Mouse (Mus musculus) ZHBTc4 (cell line): ENCODE results near the gene Hsd17b13.
"Not testable (repeated sequence)": the region's sequence is repeated elsewhere in the genome, so short reads cannot be mapped to it uniquely, and the experiment has no call there.

Experiments used
- DNase-seq: peaks from one replicate; pipeline ENCODE4 v3.0.0-alpha.2; 2011; ENCODE audit warnings: low read depth, low spot score

Hsd17b13 gene

GRCm38 (mm10) chr5:103980705-103981560, 3.7 kb upstream of the Hsd17b13 start:
- DNase-seq = no peak

- DNase-seq = no peak
These were observed 829 bp upstream of the Hsd17b13 start for GRCm38 (mm10) chr5:103977907-103978570.

- DNase-seq = no peak
These were observed 1.5 kb downstream of the Hsd17b13 start for GRCm38 (mm10) chr5:103975736-103976135.

- no peak for DNase-seq
These were observed 4.4 kb downstream of the Hsd17b13 start for GRCm38 (mm10) chr5:103972801-103973200.

- peak; percentile 6 for DNase-seq
These were observed 4.8 kb downstream of the Hsd17b13 start for GRCm38 (mm10) chr5:103972379-103972778.

DNA sequence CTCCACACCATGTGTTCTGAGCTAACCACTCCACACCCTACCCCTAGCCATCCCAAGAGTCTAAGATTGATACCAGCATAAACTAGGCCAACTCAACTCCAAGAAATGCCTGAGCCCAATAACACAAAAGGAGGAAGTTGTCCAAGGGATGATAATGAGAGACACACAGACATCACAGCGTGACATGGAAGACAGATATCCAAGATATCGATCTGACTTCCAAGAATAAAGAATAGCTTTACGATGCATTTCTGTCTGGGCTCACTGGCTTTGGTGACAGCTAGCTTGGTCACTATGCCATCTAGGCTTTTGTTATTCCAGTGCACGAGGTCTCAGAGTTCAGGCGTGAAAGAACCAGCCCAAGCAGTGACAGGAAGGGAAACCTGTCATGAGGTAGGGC, 6.2 kb downstream of the Hsd17b13 start:
- DNase-seq = no peak

GRCm38 (mm10) chr5:103962935-103963429, 14.2 kb downstream of the Hsd17b13 start:
- DNase-seq = no peak

DNA sequence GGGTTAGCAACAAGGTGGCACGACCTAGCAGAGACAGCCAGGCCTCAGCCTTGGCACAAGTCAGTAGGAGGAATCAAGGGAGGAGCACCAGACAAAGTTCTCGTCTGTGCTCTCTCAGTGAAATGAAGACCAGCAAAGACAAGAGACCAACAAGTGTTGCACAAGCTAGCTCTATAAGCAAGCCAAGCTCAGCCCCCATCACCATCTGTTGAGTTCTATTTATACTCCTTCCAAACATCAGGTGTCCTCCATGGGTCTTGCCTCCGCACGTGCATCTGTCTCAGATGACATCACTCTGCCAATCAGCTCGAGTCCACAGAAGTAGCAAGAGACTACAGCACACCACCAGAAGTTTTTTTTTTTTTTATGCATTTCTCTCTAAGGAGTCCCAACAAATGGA, 22.6 kb downstream of the Hsd17b13 start:
- no peak for DNase-seq

DNA sequence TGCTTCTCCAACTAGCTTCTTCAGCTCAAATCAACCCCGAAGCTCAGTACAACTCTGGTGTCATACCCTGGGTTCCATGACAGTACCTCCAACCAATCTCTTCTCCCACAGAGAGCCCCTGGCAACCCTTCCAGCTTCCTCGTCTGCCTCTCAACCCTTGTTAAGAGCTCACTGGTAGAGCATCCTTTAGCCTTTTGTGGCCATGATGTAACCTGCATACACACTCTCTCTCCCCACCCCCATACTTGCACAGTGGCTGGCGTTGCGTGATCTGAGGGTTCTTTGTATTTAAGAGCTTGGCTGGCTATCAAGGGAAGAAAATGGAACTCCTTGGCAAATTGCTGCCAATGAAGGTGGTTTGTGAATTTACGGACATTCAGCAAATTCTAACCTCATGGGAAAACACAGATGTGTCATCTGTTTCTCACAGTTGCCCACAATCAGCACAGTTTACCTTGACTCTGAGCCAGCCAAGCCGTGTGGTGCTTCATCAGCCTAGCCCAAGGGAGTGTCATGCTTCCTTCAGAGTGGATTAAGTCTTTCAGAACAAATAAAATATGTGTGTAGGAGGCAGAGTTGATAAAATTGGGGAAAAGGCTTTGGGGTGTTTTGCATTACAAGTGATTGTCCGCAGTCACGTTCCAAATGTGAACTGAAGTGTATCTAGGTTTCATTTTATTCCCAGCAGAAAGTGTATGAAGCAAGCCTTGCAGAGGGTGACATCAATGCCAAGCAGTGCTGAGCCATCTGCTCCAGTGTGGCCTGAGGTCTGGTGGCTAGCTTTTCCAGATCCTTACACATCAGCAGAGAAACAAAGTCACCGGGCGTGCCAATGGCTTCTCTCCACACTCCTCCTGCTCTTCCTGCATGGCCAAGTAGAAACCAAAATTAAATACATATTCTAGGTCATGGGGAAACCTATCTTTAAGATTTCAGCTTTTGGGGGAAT, 23.8 kb downstream of the Hsd17b13 start:
- DNase-seq = no peak

DNA sequence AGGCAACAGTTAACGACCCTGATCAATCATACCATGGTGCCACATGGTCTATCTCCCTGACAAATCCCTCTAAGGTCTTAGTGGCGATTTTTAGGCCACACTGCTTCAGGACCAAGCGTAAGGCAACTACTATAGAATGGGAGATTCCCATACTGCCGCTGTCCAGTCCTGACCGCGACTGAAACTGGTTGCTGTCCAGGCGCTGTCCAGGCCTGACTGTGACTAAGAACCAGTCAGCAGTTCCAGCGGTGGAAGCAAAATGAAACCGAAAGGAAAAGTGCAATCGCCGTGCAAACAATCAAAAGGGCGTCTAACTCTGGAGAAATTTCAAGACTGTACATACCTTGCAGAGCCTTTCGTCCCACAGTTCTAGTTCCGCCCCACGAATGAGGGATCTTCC, 27.1 kb downstream of the Hsd17b13 start:
- DNase-seq = not testable (repeated sequence)

GRCm38 (mm10) chr5:103943183-103943582, 34.0 kb downstream of the Hsd17b13 start:
- DNase-seq = no peak

DNA sequence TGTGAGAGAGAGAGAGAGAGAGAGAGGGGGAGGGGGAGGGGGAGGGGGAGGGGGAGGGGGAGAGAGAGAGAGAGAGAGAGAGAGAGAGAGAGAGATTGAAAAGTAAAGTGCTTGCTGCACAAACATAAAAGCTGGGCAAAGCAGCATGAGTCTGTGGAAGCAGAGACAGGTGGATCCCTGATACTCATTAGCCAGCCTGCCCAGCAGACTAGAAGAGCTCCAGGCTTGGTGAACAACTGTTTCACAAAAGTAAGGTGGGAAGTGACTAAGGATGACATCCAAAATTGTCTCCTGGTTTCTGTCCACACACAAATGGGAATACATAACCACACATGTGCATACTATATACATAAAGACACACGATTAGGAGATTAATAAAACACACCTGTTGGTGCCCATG, 37.4 kb downstream of the Hsd17b13 start:
- no peak for DNase-seq

GRCm38 (mm10) chr5:103939350-103939652, 37.9 kb downstream of the Hsd17b13 start:
- no peak for DNase-seq

DNA sequence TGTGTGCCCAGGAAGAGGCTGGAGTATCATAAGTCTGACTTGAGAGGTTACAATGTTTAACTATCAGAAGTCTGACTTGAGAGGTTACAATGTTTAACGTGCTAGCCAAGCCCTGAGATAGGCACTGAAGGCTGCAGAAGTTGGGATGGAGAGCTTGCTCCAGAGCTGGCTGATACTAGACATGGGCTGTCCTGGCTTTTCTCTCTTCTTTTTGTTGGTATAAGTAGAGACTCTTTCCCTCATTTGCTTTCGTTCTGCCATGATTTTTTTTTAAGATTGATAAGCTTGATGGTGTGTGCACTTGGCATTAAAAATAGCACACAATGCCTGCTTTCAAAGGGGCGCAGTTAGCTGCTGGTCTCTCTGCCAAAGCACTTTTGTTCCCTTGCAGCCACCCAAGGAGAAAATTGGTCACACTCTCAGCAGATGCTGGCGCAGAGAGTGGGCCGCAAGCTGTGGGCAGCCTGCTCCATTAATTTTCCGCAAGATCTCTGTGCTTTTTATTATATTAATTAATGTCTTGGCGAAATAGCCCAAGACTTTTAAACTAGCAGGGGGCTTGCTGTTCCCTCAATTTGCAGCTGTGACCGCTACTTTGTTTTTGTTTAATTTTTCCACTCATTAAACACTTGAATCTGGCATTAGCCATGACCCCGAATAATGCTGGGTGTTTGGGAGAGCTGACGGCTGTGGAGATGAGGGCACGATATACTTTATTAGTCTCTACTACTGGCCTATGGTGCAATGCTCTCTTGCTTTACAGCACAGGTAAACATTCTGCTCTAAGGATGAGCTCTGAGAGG, 38.5 kb downstream of the Hsd17b13 start:
- DNase-seq = no peak

- peak; percentile 27 for DNase-seq
These were observed 40.2 kb downstream of the Hsd17b13 start for GRCm38 (mm10) chr5:103936906-103937589.

DNA sequence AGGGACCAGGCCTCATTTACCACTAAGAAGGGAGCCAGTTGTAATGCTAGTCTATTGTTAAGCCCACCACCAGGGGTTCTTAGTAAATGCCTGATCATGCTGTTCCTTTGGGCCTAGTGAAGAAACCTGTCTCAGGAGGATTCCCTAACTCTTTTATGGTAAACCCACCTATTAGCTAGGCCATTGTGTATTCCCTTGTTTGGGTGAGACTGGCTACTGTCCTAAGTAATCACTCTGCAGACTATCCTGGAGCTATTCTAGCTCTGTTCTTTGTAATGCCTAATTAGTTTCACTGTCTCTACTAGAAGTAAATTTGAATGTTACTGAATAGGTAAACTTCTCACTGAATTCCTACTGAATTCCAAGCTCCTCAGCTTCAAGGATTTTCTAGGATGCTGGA, 45.3 kb downstream of the Hsd17b13 start:
- DNase-seq = peak; percentile 80

GRCm38 (mm10) chr5:103930511-103930910, 46.7 kb downstream of the Hsd17b13 start:
- DNase-seq = no peak

DNA sequence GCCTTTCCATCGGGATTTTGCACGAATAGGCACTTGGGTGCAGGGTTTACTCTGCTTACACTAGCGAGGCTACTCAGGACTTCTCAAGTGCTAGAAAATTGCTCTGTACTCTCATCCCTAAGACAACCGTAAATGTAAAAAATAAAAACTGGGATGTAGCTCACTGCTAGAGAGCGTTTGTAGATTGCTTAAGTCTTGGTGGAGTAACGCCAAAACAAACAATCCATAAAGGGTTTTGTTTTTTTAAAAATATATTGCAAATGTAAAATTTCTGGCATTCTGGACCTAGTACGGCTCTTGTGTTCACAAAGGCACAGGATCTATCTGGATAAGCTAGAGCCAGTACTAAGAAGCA, 49.0 kb downstream of the Hsd17b13 start:
- no peak for DNase-seq

GRCm38 (mm10) chr5:103927429-103928195, 49.6 kb downstream of the Hsd17b13 start:
- DNase-seq = peak; percentile 94

DNA sequence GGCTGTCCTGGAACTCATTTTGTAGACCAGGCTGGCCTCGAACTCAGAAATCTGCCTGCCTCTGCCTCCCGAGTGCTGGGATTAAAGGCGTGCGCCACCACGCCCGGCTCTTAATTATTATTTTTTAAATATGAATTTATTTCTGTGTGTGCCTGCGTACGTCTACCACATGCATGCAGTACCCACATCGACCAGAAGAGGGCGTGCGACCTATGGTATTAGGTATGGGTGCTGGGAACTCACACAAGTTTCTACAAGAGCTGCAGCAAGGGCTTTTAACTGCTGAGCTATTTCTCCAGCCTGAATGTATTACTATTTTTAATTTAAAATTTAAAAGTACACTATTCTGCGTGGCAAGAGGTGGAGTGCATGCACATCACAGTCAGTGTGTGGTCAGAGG, 50.8 kb downstream of the Hsd17b13 start:
- DNase-seq = peak; percentile 84
